Mouse (Mus musculus) lung, adult 2 months (tissue): ENCODE data around the gene Cdk5r1. TPM values are rescaled to one million over a fixed set of nuclear protein-coding genes. Genes with fewer than 3 reads are reported as not detected.
"Not testable (repeated sequence)": the region's sequence is repeated elsewhere in the genome, so short reads cannot be mapped to it uniquely, and the experiment has no call there.

Experiments used
- DNase-seq: peaks from one replicate; pipeline ENCODE4 v3.0.0; 2022
- H3K4me1 ChIP-seq: fragments of 200-500 bp; 2 replicates; pipeline ENCODE4 v1.6.1; 2011; ENCODE audit warnings: low read length; ENCODE audit not compliant: control insufficient read depth, insufficient read depth
- H3K4me3 ChIP-seq: fragments of 200-500 bp; replicated peaks from 2 replicates; pipeline ENCODE3; 2011; ENCODE audit warnings: low read depth, mild to moderate bottlenecking, control low read depth, low read length; ENCODE audit errors: extremely low read depth
- CTCF ChIP-seq: fragments of 200-500 bp; IDR thresholded peaks from 2 replicates; pipeline ENCODE4 v1.5.1; 2011; ENCODE audit warnings: mild to moderate bottlenecking, low read length, control low read depth; ENCODE audit not compliant: insufficient read depth
- POLR2A ChIP-seq: fragments of 200-500 bp; IDR thresholded peaks from 2 replicates; pipeline ENCODE4 v1.6.1; 2011; ENCODE audit warnings: low read depth, mild to moderate bottlenecking, control low read depth, low read length, borderline replicate concordance; ENCODE audit errors: extremely low read depth
- WGBS: fragments of 180-500 bp; shearing (Covaris S2); methylation state at CpG from one replicate; pipeline ENCODE4 v1.1.7; 2018; 5-methylcytosine and 5-hydroxymethylcytosine counted together
- polyA plus RNA-seq: library from polyadenylated mRNA; depleted of rRNA; stranded (reverse); fragments of >200 nt; gene quantifications from 2 replicates; pipeline ENCODE4 v1.2.3, GENCODE M21; 2012; rRNA removed

The Cdk5r1 gene
- polyA plus RNA-seq: 1.2 and 1.5 TPM in 2 replicates

GRCm38 (mm10) chr11:80476222-80477189 is at the start of gene Cdk5r1:
Cdk5r1 (plus strand) TSS chr11:80477023.
- TF ChIP-seq CTCF (no peak), POLR2A (no peak)
- 1% methylated on average over 82 of the region's 116 CpGs for WGBS
- peak; percentile 83 for DNase-seq
- H3K4me3 ChIP-seq: peak within 1 kb of the TSS; percentile 79
- H3K4me1 ChIP-seq: peaks cover 8% of the 10 kb centered on the region

GRCm38 (mm10) chr11:80428381-80429008 is 48.3 kb upstream of the Cdk5r1 start, which contains the start of gene Psmd11:
Psmd11 (plus strand) TSS chr11:80428615.
- DNase-seq: peak; percentile 91
- 1% methylated on average over 58 of the region's 58 CpGs for WGBS
- peaks cover 4% of the 10 kb centered on the region for H3K4me1 ChIP-seq
- TF ChIP-seq POLR2A: peak; percentile 77
- peak; percentile 57 for TF ChIP-seq CTCF
- peak within 1 kb of the TSS; percentile 85 for H3K4me3 ChIP-seq

- peak; percentile 65 for DNase-seq
- Histone ChIP-seq H3K4me3 (peak overlapping the region; percentile 85), H3K4me1 (peaks cover 4% of the 10 kb centered on the region)
- no peak for TF ChIP-seq CTCF
- WGBS: under 1% methylated on average over 37 of the region's 37 CpGs
These were observed 47.8 kb upstream of the Cdk5r1 start for GRCm38 (mm10) chr11:80429009-80429475.

- no peak for DNase-seq
- H3K4me1 ChIP-seq: peaks cover 4% of the 10 kb centered on the region
- WGBS: 43% methylated on average over 14 of the region's 14 CpGs
- TF ChIP-seq POLR2A (no peak), CTCF (no peak)
- peak overlapping the region; percentile 85 for H3K4me3 ChIP-seq
These were observed 47.2 kb upstream of the Cdk5r1 start for GRCm38 (mm10) chr11:80429500-80430166.

- Histone ChIP-seq H3K4me1 (peaks cover 4% of the 10 kb centered on the region), H3K4me3 (no peak overlapping the region)
- no peak for DNase-seq
- TF ChIP-seq CTCF (no peak), POLR2A (no peak)
- WGBS: 76% methylated on average over 3 of the region's 3 CpGs
These were observed 46.4 kb upstream of the Cdk5r1 start for GRCm38 (mm10) chr11:80430366-80430910.

- no peak for DNase-seq
- Histone ChIP-seq H3K4me1 (no peaks in the 10 kb centered on the region), H3K4me3 (no peak overlapping the region)
- 93% methylated on average over 3 of the region's 3 CpGs for WGBS
- TF ChIP-seq CTCF: no peak
- no peak for TF ChIP-seq POLR2A
These were observed 29.9 kb upstream of the Cdk5r1 start for GRCm38 (mm10) chr11:80446916-80447315.

GRCm38 (mm10) chr11:80449859-80450258 is 27.0 kb upstream of the Cdk5r1 start:
- WGBS: 78% methylated on average over 2 of the region's 2 CpGs
- no peak for TF ChIP-seq CTCF
- H3K4me1 ChIP-seq: no peaks in the 10 kb centered on the region
- no peak overlapping the region for H3K4me3 ChIP-seq
- DNase-seq: no peak

GRCm38 (mm10) chr11:80452242-80452641 is 24.6 kb upstream of the Cdk5r1 start:
- no peak for DNase-seq
- 64% methylated on average over 3 of the region's 3 CpGs for WGBS
- TF ChIP-seq CTCF: no peak
- TF ChIP-seq POLR2A: no peak

GRCm38 (mm10) chr11:80453198-80453597 is 23.6 kb upstream of the Cdk5r1 start:
- TF ChIP-seq POLR2A: no peak
- no peak for TF ChIP-seq CTCF
- H3K4me3 ChIP-seq: no peak overlapping the region
- no peak for DNase-seq
- no peaks in the 10 kb centered on the region for H3K4me1 ChIP-seq
- 95% methylated on average over 1 of the region's 1 CpGs for WGBS

More at GRCm38 (mm10) chr11:80452242-80452641, 24.6 kb upstream of the Cdk5r1 start:
- Histone ChIP-seq H3K4me1 (no peaks in the 10 kb centered on the region), H3K4me3 (no peak overlapping the region)

- H3K4me1 ChIP-seq, DNase-seq, H3K4me3 ChIP-seq: not testable (repeated sequence)
- WGBS: 88% methylated on average over 4 of the region's 4 CpGs
These were observed 13.2 kb upstream of the Cdk5r1 start for GRCm38 (mm10) chr11:80463605-80464130.
